Mouse (Mus musculus) 416B (cell line): ENCODE results near the gene Aifm1.

Experiments used
- DNase-seq: peaks from one replicate; pipeline ENCODE4 v3.0.0; 2011; ENCODE audit warnings: low read depth

Gene Aifm1

DNA sequence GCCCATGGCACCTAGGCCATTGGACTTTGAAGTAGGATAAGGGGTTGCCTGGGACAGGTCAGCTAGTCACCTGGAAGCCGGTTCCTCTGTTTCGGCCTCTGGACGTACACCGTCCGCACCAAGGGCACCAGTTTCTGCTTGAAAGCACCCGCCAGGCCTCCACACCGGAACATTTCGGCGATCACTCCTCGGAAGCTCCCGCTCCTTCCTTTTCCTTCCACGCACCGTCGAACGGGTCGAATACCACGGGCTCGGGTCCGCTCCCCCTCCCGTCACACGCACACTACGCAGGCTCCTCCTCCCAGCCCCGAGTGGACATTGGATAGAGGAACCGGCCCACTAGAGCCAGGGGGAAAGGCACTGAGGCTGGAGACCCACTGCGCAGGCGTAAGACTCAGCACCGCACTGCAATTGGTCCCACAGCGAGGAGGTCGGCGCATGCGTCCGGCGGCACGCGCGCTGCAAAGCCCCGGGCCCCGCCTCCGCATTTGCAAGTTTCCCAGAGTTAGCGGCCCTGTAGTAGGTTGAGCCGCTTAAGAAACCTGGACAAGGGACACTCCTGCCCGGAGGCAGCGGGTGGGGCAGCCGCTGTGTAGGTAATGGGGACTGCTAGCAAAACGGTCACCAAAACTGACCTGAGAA lies at the start of gene Aifm1:
TSS of gene Aifm1 (minus strand) at position 398 of the 642 bp plus-strand sequence.
- peak; percentile 95 for DNase-seq

DNA sequence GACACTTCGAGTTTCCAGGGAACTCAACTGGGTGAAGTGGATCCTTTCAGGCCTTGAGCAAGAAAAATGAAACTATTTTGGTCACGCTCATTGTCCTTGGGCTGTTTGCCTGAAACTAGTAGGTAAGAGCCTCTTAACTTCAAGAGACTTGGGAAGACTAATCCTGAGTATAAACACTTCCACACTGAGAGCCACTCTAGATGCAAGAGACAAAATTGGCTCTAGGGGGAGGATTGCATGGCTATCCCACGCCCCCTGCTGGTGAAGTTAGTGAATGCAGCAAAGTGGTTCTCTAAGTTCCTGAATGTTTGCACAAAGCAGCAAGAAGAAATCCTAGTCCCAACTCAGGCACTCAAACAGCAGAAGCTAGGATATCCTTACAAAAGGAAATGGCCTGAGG lies 18.8 kb upstream of the Aifm1 start:
- peak; percentile 70 for DNase-seq

DNA sequence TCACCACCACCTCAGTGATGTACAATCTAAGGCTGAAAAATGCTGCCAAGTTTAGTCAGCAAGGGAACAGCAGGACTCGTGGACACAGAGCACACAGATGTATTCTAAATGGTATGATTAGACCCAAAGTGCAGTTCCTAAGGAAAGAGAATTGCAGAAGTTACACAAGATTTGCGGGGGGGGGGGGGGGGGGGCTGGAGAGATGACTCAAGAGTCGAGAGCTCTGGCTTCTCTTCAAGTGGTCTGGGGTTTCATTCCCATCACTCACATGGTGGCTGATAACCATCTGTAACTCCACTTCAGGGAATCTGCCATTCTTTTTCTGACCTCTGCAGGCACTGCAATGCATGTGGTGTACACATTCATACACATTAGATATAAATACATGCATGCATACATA lies 13.1 kb upstream of the Aifm1 start:
- peak; percentile 76 for DNase-seq

DNA sequence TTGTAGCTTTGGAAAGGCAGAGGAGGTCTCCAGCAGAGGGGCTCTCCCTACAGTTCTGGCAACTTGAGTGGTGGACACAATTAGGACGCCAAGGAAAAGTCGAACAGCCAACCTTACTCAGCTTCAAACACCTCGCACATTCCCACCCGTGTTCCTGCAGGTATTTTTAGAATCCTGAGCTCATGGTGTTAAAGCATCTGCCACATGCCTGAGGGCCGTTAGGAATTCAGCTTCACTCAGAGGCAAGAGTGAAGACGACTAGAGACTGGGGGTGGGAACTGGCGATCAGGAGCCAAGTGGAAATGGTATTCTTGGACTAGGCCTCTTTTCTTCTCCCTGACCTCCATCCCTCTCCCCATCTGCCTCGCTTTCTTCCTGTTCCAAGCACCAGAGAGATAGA lies 12.5 kb upstream of the Aifm1 start:
- DNase-seq: no peak

DNA sequence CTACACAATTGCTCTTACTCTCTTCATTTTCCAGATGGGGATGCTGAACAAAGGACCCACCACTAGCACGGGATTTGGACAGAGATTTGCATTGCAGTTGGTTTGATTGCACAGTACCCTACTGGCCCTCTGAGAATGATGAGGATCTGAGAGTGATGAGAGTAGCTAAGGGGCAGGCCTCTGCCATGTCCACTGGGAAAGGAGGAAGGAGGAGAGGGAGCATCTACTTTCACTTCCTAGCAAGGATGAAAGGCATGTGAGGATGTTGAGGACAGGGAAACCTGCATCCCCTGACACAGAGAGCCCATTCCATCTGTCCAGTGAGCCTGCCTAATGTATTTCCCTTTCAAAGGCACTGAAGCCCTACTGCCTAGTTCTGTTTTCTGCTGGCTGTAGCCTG lies 12.0 kb upstream of the Aifm1 start:
- DNase-seq: no peak

DNA sequence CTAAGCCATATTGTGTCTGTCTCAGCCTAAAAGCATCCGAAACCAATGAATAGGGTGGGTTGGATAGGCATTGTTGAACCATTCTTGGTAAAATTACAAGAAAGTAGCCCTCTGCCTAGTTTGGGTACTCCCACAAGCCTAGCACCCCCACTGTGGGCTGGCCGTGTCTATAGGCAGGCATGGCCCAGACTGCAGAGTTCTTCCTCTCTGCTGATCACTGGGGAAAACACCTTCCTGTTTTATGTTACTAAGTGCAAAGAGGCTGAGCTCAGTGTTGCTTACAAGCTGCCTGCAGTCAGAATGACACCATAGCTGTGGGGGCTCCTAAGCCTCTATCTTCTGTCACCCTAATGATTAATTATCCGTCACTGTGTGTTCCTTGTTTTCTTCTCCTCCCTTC lies 10.1 kb upstream of the Aifm1 start:
- DNase-seq: peak; percentile 29

DNA sequence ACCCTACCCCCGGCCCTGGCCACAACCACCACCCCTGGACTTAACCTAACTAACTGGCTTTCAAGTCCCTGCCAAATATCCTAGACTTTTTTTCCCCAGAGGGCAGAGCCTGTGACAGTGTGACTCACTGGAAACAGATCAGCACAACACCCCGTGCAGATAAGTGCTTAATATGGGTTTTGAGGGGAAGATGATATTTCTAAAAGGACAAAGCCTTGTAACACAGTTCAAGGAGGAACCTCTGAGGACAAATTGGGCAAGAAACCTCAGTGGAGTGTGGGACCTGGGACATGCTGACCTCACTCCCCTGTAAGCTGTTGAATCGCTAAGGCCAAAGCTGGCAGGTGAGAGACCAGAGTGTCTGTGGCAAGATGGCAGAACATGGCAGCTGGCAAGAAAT lies 8.3 kb upstream of the Aifm1 start:
- DNase-seq: peak; percentile 58

DNA sequence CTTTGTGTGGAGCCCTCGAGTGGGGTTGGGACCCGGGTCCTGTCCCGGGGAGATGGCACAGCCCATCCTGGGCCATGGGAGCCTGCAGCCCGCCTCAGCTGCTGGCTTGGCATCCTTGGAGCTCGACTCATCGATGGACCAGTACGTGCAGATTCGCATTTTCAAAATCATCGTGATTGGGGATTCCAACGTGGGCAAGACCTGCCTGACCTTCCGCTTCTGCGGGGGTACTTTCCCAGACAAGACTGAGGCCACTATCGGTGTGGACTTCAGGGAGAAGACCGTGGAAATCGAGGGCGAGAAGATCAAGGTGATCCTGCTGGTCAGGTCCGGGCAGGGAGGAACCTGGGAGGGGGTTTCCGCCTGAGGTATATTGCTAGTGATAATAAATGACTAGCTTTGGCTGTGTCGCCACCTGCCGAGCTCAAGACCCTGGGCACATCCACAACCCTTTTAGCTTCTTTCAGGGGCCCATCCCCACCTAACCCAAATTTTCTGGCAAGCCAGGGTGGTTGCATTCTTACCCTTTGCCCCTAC lies 6.3 kb upstream of the Aifm1 start:
- DNase-seq: no peak

DNA sequence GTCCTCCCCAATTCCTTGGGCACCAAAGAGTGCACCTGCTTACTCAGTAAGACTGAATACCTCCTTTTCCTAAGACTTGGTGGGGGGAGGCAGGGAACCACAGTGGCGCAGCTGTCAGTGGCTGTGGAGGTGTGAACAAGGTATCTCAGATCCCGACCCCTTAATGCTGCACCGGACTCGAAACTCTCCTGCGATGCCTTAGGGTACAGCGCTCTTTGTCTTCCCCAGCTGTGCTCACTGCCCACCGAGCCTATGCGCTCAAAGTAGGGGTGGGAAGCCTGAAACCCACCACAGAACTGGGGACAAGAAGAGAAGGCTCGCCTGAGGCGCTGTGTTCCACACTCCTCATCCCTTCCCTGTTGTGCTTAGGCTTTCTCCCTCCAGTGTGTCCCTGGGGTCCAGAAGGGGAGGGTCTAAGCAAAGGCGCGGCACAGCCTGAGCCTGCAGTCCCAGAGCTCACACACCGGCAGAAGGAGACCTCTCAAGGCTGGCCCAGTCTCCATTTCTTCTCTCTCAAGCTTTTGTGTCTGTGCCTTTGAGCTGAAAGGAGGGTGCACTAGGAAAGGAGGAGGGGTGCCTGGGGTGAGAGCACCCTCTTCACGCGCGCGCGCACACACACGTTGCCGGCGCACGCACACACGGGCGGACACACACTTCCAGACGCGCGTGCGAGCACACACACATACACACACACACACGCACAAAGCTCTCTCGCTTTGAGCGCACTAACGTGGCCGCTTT lies 5.6 kb upstream of the Aifm1 start, which contains the start of gene Rab33a:
TSS of gene Rab33a (plus strand) at position 478 of the 741 bp plus-strand sequence.
- DNase-seq: no peak

DNA sequence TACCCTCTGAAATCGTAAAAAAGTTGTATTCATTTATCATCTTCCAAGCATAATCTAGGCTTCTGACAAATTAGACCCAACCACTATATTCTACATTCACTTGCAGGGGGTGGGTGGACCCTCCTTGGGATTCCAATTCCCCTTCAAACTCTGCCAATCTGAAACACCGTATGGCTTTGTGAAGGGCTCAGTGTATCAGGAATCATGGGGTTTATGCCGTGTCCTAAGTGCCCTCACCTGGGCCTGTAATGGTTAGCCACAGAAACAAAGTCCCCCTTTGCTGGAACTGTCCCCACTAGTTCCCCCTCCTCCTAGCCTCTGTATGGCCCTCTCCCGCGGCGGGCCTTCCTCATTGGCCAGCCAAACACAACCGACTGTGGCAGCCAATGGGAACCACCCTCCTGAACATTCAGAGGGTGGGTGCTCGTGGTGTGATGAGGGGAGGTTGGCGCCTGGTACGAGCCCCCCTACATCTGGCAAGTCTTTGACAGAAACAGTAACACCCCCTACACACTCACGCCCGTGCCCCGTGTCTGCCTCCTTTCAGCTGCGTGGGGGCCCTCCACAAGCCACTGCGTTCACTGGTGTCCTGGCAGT lies 4.9 kb upstream of the Aifm1 start:
- DNase-seq: no peak

DNA sequence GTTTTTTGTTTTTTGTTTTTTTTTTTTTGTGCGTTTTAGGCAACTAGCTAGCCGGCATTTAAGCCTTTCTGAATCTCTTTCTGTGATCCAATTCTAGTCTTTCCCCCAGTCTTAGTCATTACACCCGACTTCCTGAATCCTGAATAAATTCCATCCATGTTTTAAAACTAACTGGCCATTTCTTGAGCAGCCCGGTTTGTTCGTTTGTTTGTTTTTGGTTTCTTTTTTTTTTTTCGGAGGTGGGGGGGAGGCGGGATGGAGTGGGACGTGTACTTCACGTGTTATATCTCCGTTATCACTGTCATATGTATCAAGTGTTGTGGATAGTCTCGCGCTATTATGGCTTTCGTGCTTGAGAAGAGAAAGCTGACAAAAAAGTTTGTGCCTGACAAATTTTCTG lies 461 bp upstream of the Aifm1 start:
- DNase-seq: peak; percentile 84

DNA sequence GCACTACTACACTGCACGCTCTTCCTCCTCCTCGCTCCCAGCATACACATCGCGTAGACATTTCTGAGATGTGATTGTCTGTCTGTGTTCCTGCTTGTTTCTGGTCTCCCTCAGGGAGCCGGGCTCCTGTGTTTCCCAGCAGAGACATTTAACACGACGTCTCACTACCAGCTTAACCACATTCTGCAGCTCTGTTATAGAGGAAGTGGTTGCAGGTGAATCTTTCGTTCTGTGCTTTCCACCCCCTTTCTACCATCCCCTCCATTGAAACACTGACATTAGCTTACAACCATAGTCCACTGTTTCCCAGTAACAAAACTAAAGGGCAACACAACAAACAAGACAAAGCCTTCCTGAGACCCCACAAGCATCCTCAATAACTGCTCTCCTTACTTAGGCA lies 19.6 kb downstream of the Aifm1 start:
- DNase-seq: no peak

DNA sequence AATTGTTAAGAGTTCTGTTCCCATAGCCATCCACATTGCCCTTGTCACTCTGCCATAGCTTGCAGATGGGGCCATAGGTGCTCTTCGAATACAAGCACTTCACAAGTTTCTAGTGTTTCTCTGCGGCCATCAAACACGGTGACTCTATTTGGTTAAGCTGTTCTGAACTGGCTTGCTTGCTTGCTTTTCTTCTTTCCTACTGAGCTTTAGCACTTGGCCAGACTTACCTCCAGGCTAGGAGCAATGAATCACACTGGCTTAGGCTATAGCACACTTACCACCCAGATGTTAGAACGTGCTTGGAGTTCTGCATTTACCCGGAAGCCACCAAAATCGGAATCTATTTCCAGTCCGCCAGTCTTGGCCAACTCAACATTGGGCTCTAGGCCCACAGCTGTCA lies 31.7 kb downstream of the Aifm1 start:
- no peak for DNase-seq

DNA sequence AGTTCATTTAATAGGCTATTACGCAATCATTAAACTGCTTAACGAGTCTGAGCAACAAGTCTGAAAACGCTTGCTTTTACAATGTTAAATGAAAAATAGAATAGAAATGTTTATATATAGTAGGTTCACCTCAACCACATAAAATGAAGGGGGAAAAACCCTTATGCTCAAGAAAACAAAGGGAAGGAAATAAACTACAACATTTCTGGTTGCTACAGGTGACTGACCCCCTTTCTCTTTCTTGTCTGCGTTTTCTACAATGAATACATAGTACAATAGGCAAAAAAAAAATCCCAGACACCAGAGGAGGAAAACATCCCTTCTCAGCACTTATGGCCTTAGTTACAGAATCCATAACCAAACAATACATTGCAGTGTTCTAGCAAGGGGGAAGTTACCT lies 32.3 kb downstream of the Aifm1 start:
- no peak for DNase-seq

DNA sequence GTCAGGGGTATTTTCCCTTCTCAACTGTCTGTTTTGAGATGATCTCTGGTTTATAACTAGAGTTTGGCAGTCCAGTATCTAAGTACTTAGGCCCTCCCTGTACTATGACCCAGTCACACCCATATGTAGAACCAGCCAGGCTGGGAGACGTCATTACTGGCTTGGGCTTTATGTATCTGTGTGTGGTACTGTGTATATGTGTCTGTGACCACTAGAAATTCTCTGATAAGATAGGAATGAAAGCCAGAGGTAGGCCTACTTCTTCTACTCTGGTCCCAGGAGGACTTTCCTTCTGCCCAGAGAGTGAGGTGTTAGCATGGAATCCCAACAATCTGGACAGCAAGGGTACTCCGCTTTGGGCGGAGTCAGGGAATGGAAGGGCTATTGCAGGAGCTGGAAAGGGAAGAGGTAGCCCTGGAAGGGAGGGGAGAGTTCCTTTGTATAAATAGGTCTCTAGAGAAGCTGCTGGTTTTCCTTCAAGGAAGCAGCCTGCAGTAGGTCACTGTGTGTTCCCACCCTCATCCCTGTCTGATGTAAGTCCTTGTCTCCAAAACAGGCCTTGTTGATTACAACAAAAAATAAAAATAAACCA lies 45.9 kb downstream of the Aifm1 start:
- DNase-seq: no peak

DNA sequence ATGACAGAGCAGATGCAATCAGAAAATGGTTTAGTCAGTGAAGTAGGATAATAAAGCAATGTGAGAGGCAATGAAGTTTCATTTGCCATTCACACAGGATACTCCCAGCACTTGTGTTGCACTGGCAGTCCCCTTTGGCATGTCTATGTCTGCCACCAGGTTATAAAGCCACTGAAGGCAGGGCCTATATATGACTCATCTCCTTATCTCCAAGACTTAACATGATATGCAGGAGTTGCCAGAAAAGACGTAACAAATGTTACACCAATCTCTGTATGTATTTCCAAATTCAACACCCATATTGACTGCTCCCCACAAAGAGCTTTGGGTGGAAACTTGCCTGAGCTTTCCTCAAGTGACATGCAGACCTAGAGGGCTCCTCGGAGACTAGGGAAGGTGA lies 47.2 kb downstream of the Aifm1 start:
- peak; percentile 84 for DNase-seq

DNA sequence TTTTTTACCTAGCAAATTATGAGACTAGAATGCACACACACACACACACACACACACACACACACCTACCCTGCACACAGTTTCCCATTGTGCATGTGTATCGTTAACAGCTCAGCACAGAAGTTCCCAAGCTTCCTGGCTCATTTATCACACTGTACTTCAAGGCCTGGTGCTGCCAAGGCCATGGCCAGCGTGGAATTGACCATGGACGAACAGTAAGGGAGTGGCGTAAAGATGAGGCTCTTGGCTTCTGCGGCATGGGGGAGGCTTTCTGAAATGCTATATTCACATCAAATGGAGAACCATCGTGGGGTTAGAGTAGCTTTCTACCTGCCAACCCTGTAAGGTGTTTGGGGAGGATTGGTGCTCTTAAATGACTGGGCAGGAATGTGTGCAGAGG lies 48.9 kb downstream of the Aifm1 start:
- DNase-seq: no peak

DNA sequence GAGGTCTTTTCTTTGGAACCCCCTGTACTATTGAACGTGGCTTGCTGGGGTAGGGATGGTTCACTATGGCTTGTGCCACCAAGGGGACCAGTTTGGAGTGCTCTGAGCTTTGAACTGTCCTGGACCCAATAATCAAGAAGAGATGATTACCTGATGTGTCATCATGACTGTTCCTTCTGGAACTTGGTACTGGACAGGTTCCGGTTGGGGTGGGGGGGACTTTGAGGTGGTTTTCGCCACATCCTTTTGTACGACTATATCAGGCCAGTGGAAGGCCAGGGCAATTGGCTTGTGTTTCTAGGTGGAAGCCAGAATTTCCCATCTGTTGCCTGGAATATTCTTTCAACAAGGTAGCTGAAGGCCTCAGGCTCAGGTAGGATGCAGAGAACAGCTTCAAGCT lies 49.7 kb downstream of the Aifm1 start:
- peak; percentile 50 for DNase-seq

DNA sequence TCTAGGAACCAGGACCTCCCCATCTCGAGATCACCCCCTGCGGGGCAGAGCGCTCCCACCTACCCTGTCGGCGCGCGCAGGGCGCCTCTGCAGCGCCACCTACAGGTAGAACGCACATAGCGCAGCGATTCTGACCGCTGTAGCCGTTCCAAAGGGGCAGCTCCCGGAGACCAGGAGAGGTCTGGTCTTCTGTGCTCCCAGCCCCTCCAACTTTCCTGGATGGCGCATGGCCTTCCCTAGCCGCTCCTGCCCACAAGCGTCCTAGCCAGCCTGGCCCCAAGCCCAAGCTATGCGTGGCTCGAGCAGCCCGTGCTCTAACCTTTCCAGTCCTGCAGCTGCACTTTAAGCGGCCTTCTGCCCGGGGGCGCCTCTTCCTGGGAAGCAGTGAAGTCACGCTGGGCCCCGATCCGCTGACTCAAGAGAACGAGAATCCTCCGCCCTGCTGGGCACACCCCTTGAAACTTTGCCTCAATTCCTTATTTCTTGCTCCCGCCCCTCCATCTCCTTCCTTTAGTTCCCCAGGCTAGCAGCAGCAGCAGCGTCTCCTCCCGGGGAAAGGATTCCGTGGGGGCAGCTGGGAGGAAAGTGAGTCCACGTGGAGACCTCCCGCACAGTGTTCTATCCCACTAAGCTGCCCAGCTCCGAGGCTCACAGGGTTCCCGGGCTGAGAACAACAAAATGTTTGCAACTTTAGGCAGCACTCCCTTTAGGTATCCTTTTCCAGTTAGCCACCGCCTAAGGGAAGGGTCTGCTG lies 50.4 kb downstream of the Aifm1 start, which contains the start of gene Elf4:
TSS of gene Elf4 (minus strand) at position 379 of the 754 bp plus-strand sequence.
- DNase-seq: peak; percentile 81

DNA sequence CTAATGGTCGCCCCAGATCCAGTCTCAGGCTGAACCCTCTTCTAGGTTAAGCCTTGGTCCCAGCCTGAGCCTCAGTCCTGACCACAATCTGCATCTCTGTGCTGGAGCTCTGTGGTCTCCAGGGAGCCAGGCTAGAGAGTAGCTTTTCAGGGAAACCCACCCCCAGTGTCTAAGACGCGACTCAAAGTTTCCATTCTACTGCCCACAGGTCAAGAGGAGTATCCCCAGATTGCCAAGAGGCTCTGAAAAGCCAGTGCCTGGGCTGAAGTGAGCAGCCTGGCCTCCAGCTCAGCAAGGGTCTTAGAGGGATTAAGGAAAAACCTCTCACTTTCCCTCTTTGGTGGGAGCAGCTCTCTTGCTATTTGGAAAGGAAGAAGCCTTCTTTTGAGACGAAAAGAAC lies 51.1 kb downstream of the Aifm1 start:
- peak; percentile 54 for DNase-seq

DNA sequence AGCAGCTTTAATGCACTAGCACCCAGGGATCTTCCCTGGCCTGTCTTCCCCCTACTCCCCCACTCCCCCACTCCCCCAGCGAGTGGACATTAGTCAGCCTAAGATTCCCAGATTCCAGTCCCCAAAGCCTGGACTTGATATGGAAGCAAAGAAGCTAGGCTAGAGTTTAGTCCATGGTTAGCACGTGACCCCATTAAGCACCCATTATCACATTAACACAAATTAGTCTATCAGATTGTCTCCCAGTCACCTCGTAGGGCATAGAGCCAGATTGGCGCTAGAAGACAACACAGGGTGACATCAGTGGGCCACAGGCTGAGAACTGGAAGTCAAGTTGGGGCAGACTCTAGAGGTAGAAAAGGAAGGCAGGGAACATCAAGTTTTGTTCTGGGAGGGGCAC lies 52.4 kb downstream of the Aifm1 start:
- DNase-seq: no peak

DNA sequence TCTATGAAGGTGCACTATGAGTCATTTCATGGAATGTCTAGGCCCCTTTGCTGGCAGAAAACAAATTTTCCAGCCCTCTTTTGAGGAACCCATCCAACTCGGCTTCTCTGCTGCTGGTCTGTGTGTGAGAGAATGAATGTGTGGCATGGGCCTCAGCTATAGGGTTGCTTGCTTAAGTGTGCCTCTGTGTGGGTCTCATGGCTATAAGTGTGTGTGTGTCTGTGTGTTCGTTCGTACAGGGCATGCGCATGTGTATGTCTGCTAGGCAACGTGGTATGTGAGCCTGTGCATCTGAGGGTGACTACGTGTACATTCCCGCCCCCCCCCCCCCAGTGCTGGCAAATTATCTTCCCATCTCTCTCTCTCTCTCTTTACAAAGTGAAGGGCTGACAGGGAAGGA lies 52.9 kb downstream of the Aifm1 start:
- DNase-seq: no peak
